Mouse (Mus musculus) right cerebral cortex, adult 18-20 months (tissue): ENCODE results near the gene Sema3d.
A peak's percentile ranks its signal among the peaks of the same experiment; 100 is the strongest.

ENCODE experiments used
- DNase-seq: peaks from one replicate; pipeline ENCODE4 v3.0.0; 2022; ENCODE audit warnings: mixed read lengths

Gene Sema3d

DNA sequence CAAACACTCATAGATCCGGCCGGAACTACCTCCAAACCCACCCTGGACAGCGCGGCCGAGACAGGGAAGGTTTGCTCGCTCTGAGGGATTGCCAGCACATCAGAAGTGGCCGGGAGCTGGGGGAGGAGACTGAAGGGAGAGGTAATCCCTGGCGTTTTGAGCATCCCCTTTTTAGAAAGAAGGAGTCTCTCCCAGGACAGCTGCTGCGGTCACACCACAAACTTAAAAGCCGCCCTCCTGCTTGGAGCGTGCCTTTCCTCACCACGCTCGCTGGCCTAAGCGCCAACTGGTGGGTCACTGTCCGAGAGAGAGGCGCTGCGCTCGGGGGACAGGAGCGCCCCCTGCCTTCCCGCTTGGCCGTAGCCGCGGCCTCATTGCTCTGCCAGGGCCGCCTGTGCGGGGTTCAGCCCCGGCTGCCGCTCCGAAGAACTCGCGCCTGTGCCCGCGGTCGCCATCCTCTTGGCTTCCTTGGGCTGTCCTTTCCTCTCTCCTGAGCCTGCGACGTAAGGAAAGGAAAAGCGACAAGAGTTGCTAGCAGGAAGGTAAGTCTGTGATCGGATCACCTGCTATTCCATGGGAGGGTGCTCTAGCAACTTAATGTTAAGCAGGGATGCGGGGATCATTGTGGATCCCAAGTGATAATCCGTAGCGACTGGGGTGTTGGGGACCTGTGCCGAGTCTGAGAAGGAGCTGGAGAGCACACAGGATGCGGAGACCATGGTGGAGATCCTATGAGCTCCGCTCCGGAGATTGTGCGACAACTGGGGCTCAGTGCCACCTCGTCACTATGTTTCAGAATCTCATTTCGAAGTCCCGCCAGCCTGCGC is at the start of gene Sema3d:
TSS of gene Sema3d (plus strand) at position 253 of the 827 bp plus-strand sequence.
- peak; percentile 67 for DNase-seq

DNA sequence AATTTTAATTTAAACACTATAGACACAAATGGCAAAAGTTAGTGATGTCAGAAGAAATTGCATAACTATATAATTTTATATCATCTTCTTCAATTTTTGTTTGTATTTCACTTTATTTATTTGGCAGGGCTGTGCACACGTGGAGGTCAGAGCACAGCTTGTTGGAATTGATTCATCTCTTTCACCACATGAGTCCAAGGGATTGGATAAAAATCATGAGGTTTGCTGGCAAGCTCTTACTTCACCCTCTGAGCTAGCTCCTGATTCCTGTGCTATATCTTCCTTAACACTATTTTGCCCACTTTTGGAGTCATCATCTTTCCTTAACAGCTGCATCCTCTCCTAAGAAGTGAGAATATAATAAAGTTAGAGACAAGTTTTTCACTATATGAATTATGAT is 5.9 kb upstream of the Sema3d start:
- no peak for DNase-seq

DNA sequence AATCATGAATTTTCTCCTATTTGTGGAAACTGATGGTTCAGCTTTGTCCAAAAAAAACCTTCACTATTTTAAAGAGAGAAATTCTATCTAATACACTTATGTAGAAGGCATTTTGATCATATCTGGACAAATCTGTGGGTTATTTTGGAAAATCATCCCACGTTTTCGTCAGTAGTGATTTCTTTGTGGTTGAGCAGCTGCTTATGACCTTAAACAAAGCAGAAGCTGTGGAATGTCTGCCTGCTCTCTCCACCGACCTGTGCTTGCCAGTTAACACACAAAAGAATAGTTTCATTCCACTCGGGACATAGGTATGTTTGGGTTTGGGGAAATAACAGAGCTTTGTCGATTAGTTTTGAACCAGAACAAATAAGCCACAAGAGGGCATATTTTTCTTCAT is 4.3 kb upstream of the Sema3d start:
- DNase-seq, result no peak

DNA sequence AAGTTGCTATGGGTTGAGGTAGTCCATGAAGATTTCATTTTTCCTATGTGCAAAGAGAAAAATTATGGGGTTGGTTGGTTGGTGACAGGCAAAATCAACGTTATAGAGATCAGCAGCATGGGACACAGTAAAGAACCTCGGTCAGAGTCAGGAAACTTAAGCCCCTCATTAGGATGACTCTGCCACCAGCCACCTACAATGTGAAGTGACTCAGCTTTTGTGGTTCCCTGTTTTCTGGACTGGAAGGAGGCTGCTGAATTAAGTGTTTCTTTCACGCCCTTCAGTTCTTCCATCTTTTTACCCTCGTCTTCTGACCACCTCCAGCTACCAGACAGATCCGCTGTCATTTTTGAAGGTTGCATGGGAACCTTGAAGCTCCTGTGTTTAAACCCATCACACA is 1.2 kb upstream of the Sema3d start:
- no peak for DNase-seq

DNA sequence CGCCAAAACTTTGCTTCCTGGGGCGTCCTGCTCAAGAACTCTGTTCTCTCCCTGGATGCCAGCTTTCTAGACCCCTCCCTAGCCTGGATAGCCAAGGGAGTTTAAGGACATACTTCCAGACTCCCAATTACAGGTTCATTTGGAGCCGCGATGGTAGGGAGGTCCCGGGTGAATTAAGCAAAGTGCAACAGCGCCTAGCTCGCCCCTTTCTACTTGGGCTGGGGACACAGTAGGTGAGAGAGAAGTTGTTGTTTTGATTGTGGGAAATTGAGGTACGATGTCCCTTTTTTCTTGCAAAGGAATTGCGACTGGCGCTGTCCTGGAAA is 738 bp downstream of the Sema3d start:
- DNase-seq, result no peak

DNA sequence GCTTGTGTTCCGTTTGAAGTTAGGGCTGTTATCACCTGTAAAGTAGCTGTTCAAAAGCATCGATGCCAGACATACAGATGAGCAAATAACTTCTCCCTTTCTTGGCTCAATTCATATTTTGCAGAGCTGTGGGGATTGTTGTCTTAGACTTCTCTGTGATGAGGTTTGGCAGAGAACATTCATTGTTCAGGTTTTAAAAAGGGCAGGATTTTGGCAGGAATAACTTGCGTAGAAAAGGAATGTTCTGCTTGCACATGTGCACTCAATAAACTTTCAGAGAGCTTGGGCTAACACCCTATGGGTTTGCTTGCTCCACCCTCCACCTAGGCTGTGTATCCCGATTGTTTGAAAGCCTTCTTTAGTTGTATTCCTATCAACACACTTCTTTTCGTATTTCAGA is 9.5 kb downstream of the Sema3d start:
- DNase-seq, result no peak

DNA sequence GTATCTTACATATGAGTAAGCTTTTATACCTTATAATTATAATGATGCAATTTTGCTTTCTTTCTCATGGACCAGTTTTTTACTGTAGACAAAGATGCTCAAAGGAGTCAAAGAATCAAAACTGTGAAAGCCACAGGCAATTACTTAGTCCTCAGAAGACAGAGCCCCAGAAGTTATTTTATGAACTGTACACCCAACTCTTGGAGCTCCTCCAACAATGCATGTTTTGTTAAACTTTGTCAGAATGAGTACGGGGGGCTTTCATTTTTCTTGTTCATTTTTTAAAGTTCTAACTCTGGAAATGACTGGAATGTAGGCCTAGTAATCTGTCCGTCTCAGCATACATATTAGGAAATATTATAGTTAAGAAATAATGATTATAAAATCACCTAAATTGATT is 16.1 kb downstream of the Sema3d start:
- DNase-seq, result no peak

DNA sequence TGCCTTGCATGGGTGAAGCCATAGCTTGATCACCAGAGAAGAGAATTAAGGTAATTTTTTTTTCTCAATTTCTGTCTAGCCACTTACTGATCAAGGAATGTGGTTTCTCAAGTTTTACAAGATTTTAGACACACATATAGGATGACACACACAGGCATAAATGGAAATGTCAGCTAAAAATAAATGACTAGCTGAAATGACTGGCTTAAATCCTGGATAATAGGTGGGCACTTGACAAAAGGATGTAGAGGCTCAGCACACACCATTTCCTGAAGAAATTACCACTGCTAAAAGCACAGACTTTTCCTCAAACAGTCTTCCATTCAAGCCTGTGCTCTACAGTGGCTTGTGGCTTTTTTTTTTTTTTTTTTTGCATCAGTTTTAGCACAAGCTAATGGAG is 21.0 kb downstream of the Sema3d start:
- DNase-seq, result no peak

DNA sequence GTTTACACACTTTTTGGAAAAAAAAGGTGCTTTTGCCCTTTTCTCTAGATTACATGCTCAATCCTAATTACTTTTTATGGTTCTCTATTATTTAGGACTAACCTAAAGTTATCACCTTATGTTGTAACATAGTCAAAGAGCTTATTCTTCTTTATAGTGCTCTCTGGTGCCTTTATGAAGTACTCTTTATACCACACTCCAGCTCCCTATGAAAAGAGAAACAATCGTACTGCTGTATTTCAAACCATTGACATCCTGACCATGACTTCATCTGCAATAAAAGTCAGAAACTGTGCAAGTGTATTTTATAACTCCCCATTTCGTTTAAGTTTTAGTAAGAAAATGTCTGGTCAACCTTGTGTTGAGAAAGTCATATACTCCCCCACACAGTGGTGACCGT is 29.4 kb downstream of the Sema3d start:
- DNase-seq, result no peak

DNA sequence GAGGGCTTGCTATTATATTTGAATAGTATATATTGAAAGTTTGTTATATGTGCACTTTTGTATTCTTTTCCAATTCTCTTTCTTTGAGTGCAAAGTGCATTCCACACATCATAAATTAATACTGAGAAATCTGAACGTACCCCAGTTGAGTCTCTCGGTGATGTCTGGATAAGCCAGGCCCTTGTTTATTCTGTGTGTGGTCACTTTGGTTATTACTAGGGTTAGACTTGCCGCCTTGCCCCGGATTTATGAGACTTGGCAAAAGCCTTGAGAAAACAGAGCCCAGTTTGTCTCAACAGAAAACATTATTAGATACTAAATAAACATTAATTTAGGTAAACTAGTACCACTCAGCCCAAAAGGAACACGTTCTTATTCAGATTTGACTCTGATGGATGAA is 40.1 kb downstream of the Sema3d start:
- no peak for DNase-seq

DNA sequence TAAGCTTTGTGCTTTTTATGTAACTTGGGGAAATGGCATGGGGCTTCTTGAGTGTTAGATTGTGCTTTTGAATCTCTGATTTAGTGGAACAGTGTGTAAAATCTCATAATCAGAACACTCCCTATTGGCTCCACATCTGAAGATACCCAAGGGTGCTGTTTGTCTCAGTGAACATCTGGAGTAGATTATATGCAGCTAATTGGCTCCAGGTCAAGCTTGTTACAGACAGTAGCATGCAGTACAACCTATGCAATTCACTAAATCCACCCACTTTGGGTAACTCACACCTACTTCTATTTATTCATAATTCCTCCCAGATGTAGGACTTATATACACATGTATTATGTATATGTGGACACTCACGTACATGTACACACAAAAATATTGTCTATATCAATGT is 58.6 kb downstream of the Sema3d start:
- DNase-seq, result no peak

DNA sequence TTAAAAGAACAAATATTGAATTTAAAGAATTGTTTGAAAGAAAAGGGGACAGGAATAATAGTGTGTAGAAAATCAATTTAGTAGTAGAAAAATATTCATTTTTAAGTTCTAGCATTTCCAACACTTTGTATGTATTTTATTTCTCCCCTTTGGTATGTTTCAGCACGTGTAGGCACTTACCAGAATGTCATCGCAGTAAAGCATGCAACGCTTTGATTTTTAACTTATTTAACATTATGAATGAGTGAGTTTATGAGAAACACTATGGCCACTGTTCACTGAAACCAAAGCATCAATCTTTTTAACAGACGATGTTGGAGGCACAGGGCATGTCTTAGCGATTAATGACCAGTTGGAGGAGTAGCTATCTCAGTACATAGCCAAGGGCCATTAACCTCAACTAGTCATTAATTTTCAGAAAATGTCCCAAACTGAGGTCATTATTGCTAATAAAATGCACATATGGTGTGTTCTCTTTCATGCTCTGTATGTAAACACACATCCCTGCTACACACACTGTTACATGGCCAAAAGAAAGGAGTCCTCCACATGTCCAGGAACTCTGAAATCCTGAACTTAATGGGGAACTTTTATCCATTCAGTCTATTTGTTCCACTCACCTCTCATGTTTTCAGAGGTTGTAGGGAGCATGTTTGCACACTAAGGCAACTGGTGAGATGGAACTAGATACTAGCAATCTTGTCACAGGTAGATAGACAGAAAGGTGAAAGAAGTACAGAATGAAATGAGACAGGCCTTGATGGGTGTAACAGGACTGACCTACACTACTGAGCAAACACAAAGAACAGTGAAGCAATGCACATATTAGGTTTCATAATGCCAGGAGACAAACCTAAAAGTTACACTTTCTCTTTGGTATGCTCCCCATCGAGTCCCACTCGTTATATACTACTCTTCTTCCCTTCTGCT is 59.3 kb downstream of the Sema3d start:
- DNase-seq, result no peak

DNA sequence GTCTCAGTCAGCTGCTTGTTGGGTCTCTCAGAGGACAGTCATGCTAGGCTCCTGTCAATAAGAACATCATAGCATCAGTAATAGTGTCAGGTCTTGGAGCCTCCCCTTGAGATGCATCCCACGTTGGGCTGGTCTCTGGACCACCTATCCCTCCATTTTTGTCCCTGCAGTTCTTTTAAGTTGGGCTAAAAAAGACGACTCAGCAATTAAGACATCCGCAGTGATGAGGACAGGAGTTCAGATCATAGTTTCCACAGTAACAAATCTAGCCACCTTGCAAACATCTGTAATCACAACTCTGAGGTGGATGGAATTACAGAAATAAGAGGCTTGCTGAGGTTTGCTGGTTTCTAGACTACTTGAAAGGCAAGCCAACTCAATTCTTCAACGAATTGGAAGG is 67.9 kb downstream of the Sema3d start:
- no peak for DNase-seq

DNA sequence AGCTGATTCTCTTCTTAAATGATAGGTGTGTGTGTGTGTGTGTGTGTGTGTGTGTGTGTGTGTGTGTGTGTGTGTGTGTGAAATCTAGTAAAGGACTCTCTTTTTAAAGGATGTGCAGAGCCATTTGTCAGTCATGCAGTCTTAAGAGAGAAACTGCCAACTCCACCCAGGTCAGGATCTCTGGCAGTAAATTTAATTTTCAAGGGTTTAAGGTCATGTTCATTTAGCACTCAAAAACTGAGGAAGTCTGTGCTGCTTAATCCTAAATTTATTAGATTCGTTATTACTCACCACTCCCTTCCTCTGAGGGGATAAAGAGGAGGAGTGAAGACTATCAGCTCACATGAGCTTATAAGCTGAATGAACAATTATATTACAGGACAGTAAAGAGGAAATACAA is 71.8 kb downstream of the Sema3d start:
- DNase-seq, result no peak

DNA sequence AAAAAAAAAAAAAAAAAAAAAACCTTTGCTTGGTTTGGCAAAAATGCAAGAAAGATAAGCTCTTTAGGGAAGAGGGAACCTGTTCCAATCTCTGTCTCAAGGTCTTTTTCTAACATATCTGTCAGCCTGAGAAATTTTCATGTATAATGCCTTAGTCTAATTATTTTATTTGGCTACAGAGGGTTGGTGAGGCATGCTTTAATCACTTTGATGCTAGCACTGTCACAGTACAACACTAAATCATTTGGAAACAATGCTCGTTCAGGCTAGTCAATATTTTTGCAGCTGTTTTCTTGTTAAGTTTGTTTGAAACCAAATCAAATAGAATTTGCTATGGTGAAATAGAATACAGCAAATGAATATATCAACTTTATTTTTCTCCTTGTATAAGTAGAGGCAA is 74.3 kb downstream of the Sema3d start:
- DNase-seq, result no peak

DNA sequence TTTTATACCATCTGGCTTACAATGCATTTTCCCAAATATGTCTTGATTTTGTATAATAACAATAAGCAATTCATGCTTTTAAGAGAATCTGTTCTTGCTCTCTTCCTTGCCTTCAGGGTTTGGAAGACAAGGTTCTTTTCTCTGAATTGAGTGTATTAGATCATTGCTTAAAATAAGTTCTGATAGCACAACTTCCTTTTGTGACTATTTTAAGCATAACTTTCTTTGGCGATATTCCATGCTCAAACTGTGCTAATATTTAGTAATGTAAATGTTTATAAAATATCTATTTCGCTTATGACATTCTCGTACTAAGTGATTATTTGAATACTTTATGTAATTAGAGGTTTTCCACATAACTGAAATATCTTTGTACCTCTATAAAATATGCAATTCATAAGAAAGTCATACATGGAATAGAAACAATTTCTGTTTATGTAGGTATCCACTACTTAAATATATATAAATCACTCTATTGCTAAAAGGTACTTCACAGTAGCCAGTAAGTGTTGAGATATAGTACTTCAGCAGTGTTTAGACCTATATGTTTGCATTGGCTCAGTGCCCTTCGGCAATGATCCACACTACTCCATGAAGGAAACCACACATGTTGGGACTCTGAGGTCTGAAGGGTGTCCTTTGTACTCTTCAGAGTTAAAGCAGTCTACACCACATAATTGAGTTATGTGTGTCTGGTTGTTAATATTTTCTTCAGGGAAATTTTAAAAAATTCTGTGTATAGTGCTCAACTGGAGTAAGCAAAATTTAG is 84.6 kb downstream of the Sema3d start:
- no peak for DNase-seq

DNA sequence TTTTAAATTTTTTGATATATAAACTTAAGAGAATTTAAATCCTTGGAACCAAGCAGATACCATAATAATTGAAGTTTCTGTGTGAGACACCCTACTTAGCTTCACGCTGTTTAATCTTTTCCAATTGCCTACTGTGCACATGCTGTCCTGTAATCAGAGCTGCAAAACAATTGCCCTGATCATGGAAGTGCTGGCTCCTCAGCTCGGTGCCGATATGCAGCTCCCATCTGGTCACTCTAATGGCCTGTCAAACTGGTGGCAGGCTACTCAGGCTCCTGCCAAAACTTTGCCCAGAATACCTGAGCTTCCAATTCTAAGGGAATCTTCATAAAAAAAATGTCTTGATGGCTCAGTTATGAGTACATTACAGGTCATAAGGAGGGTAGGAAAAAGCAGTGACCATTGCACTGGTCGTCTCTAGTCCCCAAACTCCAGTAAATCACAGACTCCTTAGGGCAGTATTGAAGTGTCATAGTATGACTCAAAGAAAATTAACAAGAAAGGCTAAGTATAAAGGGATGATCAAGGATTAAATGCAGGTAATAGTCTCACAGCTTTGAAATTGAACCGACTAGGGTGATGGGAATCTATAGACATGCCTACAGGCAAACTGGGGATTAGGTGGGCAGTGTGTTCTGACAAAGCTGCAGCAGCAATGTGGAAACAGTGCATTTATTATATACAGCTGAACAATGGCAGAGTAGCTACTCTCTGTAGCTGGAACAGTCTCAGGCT is 91.9 kb downstream of the Sema3d start:
- DNase-seq, result no peak

DNA sequence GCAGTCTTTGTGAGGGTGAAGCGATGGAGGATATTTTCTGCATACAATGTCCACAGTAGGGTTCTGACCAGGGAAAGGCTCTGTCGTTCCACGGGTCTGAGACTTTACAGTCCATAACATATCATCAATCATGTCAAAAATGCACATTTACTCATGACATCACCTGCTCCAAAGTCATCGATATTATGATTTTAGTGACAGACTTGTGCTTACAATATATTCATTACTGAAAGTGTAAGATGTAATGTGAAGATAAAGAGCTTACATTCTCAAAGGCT is 92.4 kb downstream of the Sema3d start:
- no peak for DNase-seq

DNA sequence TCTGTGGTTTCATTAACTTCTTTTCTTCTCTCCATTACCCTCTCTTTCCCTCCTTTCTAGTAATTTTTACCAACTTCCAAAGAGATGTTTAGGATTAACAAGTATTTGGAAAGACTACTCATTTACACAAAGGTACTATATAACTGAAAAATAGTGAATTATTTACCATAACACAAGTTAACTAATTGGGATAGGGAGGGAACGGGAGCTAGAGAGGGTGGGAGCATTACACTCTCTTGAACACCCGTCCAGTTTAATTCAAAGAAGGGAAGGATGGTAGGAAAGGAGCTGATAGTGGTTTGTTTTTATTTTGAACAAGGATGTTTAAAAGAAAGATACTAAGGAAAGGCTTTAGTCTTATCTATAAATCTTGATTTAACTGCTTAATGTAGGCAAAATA is 104.7 kb downstream of the Sema3d start:
- DNase-seq, result no peak

DNA sequence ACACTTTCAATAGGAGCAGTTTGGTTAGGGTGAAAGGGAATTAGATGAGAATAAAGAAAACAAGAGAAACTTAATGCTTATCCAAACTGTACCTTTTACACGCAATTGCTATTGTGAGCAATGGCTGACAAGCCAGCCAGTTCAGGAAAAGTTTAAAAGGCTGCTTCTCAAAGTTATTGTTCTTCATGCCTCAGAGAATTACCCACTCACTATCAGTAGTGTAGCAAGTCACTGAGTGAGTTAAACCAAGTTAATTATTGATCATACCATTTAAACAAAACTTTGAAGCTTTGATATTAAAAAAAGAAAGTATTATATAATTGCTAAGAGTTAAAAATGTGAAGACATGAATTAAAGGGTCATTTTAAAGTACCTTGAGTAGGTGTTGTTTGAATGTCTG is 108.5 kb downstream of the Sema3d start:
- no peak for DNase-seq

DNA sequence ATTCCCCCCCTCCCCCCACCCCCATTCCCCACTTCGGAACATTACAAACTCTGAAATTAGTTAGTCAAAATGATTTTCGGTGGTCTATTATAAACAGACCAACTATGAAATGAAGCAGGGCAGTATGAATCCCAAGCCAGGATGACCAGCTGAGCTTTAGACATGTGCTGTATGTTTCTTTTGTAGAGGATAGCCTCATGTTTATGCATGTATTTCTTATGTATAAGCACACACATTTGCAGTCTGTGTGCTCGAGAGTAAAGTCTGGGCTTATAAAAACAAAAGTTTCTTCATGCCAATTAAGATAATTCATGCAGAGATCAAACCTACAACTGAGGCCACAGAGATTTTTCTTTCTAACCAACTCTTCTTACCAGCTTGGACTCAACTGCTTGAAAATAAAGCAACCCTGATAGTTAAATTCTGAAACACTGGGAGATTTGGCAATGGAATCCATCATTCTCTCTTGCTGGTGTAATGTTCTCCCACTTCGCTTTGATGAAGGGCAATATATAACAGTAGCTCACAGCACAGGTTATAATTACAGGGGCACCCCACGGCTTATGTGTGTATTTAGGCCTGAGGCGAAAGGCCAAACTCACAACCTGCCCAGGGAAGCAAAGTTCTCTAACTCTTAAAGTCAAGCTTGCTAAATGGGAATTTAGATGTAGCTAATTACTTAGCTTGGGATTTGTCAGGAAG is 115.2 kb downstream of the Sema3d start:
- DNase-seq, result no peak

DNA sequence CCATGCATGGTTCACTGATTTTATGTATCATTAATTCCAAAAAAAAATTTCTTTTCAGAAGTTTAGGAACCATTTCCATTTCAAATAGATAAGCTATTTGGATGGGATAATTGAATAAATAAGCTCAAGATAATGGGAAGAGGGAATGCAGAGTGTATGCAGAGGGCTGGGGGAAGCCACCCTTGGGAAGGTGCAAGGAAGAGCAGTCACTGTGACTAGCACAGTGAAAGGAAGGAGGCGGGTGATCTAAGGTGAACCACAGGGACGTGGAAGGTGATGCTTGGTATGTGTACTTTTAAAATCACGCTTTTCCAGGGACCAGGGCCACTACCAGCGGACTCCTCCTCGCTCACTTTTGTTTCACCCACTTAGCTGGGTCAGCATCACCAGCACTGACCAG is 115.9 kb downstream of the Sema3d start:
- DNase-seq, result no peak
